Mouse (Mus musculus) left cerebral cortex, postnatal 25 days (tissue): ENCODE measurements at regions not wholly inside any gene's neighbourhood (a gene's known extent, or its start where the extent isn't known, plus 50 kb on each side); places are given as distances from the start of the nearest gene placed in this dataset.

Experiments
- DNase-seq, 2 experiments: peaks; one replicate each; pipeline ENCODE4 v3.0.0; 2022; ENCODE audit warnings: low spot score in 2 of 2, mixed read lengths in 1 of 2
- intact Hi-C: fragments of 180-260 bp; cut with DNase I; formaldehyde crosslinking; loops from one replicate; pipeline ENCODE4 v1.15.1; 2025

- intact Hi-C loops = no loop called here
- DNase-seq = peak in 1 of 2 experiments; percentile 10
These were observed 1008.2 kb downstream of the Sis start for GRCm38 (mm10) chr3:71959441-71959840.

GRCm38 (mm10) chr3:71919865-71920264 is 1047.8 kb downstream of the Sis start:
- intact Hi-C loops = no loop called here
- no peak for DNase-seq

- intact Hi-C loops = no loop called here
These were observed 1053.9 kb downstream of the Sis start for GRCm38 (mm10) chr3:71913783-71914182.

GRCm38 (mm10) chr3:71909242-71909641 is 1058.4 kb downstream of the Sis start:
- intact Hi-C loops = no loop called here
- DNase-seq = no peak

More at GRCm38 (mm10) chr3:71913783-71914182, 1053.9 kb downstream of the Sis start:
- DNase-seq = no peak

GRCm38 (mm10) chr3:71864670-71865069 is 1103.0 kb downstream of the Sis start:
- intact Hi-C loops = no loop called here
- no peak for DNase-seq

- intact Hi-C loops = no loop called here
- peak in 1 of 2 experiments; percentile 49 for DNase-seq
These were observed 1131.6 kb downstream of the Sis start for GRCm38 (mm10) chr3:71836111-71836510.
